Mouse (Mus musculus) natural killer cell, adult 2 months (primary cell): ENCODE data around the gene Ptpn14.

Experiments used
- DNase-seq, 2 experiments: peaks; one replicate each; pipeline ENCODE4 v3.0.0; 2022; ENCODE audit warnings: low spot score in 2 of 2

The Ptpn14 gene

GRCm38 (mm10) chr1:189717546-189717945 is 10.5 kb upstream of the Ptpn14 start:
- no peak for DNase-seq

GRCm38 (mm10) chr1:189718600-189718999 is 9.5 kb upstream of the Ptpn14 start:
- DNase-seq, result no peak

DNA sequence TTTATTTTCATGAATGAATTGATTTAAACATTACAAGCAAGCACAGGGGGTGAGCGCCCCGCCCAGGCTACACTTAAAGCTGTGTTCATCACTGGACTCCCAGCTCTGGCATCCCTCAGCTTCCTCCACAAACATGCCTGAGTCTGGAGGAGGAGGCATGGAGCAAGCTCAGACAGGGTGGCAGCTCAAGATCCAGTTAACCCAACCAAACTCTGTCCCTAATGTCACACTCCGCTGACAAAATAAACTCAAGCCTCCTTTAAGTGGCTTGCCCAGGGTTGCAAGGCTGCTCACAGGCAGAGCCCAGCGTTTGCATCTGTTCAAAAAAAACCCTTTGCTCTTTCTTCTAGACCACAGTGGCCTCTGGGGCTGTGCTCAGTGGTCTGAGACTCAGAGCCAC is 1.9 kb upstream of the Ptpn14 start:
- no peak for DNase-seq

- no peak for DNase-seq
Observed at GRCm38 (mm10) chr1:189727346-189727883, 653 bp upstream of the Ptpn14 start.

DNA sequence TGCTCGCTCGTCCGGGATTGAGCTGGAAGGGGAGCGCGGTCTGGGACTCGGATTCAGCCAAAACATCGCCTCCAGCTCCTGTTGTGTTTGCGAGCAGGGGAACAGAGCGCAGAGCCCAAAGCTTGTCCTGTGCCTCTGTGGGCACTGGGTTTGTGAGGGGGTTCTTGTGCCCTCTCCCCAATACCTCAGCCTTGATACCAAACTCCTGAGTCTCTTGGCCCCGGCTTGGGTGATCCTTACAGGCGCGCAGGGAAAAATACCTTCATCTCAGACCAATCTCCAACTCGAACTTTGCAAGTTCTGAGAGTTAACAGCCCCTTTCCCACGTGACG is 682 bp downstream of the Ptpn14 start:
- no peak for DNase-seq

GRCm38 (mm10) chr1:189729141-189729815 is 1.2 kb downstream of the Ptpn14 start:
- DNase-seq, result no peak

DNA sequence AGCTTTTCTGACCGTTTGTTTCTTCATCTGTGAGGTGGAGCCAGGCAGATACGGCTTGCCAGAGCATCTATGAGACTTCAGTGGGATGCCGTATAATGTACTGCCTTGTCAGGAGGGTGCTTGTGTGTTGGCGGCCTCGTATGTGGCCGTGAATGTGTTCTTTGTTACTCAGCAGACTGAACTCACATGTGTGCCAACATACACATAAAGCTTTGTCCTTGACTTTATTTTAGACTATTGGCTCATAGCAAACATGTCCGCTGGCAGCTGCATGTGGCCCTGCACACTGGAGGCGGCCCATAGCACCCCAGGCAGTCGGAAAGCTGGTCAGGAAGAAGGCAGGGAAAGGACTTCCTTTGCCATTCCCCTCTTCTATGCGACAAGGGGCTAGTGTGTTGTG is 3.6 kb downstream of the Ptpn14 start:
- no peak for DNase-seq

GRCm38 (mm10) chr1:189732156-189732555 is 4.1 kb downstream of the Ptpn14 start:
- DNase-seq, result no peak

GRCm38 (mm10) chr1:189740075-189740474 is 12.0 kb downstream of the Ptpn14 start:
- DNase-seq, result no peak

- DNase-seq, result no peak
Observed at GRCm38 (mm10) chr1:189742041-189742440, 14.0 kb downstream of the Ptpn14 start.

DNA sequence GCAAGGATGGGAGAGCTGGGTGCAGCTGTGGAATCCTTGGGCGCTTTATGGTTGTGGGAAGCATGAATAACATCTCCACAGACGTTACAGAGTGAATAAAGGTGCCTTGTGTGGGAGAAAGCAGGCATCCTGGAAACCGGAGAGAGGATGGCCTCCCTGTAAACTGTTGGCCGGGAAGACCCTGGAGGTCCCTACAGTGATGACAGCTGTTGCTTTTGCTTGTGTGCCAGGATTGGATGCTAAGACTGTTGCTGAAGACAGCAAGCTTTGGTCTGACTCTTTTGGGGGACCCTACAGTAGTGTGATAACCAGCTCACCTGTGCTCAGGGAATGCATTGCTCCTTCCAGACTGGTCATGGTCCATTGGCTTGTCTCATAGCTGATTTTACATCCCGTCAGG is 15.1 kb downstream of the Ptpn14 start:
- DNase-seq, result no peak

DNA sequence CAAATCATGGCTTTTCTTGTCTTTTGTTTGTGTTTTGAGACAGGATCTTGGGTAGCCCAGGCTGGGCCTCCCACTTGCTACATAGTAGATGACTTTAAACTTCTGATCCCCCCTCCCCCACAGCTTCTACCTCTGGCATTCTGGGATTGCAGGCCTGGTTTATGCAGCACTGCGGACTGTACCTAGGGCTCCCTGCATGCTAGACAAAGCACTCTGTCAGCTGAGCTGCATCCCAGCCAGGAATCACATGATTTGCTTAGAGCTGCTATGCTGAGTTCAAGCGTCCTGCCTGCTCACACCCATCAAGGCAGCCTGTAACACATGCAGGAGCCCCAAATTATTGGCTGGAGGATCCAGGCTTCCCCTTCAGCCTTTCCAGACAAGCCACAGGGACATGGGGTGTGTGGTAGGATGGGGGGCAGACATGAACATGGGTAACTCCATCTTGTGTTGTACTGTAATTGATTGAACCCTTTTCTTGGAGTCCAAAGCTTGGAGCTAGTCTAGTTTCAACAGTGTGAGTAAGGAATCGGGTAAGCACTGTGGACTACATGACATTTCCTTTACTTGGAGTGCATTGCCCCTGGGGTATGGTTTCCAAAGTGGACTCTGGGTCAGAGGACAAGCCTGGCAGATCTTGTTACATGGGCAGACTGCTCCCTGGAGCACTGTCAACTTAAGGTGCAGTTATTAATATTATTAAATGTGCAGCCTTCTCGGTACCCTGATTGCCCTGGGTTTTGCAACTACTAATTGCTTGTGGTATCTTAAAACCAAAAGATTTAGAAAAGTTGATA is 17.0 kb downstream of the Ptpn14 start:
- no peak for DNase-seq

GRCm38 (mm10) chr1:189746520-189746919 is 18.5 kb downstream of the Ptpn14 start:
- DNase-seq, result no peak

DNA sequence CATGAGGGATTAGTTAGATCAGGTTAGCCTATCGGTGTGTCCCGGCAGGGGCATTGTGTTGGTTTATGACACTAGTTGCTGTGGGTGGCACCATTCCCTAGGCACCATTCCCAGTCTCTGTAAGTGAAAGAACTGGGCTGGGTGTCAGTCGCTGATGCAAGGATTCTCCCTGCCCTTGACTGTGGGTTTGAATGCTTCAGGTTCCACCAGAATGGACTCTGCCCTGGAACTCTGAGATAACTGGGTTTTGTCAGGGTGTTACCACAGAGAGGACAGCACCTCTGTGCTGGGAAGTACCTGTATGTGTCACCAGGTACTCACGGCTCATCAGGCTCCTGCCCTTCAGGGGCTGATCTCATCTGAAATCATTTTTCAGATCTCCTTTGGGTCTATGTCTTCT is 21.7 kb downstream of the Ptpn14 start:
- DNase-seq, result no peak

GRCm38 (mm10) chr1:189750233-189750632 is 22.2 kb downstream of the Ptpn14 start:
- no peak for DNase-seq

GRCm38 (mm10) chr1:189752245-189752644 is 24.2 kb downstream of the Ptpn14 start:
- no peak for DNase-seq

GRCm38 (mm10) chr1:189755072-189755471 is 27.0 kb downstream of the Ptpn14 start:
- DNase-seq, result no peak

DNA sequence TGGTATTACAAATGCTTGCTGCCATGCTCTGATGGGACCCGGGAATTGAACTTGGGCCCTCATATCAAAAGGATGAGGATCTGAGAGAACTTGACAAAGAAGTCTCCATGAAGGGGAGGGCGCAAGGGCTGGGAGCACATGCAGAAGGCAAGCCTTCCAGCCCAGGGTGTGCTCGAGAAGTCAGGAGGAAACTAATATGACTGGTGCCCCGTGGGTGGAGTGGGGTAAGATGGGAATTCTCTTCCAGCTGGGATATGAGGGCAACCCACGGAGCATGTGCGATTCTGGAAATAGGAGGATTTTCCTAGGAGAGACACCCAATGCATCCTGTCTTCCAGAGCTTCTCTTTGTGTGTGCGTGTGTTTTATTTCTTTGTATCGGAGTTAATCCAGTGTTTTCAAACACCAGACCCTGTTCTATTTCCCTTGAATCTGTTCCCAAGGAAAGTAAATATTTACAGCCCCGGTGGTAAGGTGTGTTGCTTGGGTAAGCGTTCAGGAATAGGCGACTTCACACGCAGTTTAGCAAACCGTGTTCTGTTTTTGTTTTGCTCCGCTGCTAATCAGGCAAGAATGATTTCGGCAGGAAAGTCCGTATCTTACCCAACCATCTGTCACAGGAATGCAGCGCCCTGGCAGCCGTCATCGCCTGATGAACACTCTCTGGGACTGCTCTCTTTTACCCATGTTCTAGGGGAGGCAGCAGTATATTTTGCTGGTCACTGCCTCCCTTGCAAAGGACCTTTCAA is 28.4 kb downstream of the Ptpn14 start:
- no peak for DNase-seq

DNA sequence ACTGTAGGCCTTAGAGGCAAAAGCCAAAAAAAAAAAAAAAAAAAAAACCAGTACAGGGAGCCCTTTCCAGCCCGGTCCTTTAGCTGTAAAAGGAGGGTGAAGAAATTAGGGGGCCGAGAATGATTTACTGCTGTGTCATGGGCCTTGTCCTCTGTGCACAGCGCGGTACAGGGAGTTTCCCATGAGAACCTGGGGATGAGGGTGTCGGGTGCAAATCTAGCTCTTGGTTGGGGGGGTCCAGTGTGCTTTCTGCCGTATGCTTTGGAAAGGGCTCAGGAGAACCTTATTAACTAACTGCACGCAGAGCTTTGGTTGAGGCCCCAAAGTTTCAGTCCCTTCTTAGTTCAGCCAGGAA is 29.0 kb downstream of the Ptpn14 start:
- no peak for DNase-seq

- no peak for DNase-seq
Observed at GRCm38 (mm10) chr1:189761581-189762021, 33.5 kb downstream of the Ptpn14 start.

DNA sequence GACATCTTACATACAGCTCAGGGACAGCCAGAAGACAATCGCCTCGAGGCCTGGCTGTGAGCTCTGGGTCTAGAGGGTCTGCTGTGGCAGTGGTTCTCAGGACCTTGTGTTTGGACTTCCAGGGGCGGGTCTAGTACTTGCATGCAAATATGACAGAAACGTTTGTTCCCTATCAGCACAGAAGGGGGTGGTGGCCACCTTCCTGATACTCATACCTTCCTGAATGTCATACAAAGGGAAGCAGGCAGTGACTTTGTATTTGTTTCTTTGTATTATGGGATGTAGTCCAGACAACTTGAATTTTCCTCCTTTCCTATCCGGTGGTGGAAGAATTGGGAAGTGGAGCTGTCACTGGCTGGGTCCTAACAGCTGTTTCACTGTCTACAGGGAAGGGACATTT is 36.2 kb downstream of the Ptpn14 start:
- no peak for DNase-seq

GRCm38 (mm10) chr1:189767164-189767563 is 39.1 kb downstream of the Ptpn14 start:
- DNase-seq, result no peak

DNA sequence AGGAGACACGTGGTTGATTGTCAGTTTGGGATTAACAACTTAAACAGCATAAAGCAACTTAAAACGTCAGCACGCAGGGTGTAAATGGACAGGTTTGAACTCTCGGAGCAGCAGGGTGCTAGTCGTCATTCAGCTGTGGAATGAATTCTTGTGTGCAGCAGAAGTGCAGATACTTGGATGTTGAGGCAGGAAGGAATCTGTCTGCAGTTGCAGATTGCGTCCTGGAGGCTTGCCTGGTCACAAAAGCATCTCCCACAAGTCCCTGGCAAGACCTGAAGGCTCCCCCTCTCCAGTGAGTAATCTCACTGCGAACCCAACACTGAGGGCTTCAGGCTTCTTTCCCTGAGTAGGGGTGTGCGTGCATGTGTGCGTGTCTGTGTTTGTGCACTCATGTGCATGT is 39.8 kb downstream of the Ptpn14 start:
- no peak for DNase-seq
